Mouse (Mus musculus) embryo, embryonic 9.5 days (tissue): ENCODE data around the gene Cobll1.

Experiments
- DNase-seq: peaks from one replicate; pipeline ENCODE4 v3.0.0-alpha.2; 2017; ENCODE audit errors: extremely low spot score

Gene Cobll1

DNA sequence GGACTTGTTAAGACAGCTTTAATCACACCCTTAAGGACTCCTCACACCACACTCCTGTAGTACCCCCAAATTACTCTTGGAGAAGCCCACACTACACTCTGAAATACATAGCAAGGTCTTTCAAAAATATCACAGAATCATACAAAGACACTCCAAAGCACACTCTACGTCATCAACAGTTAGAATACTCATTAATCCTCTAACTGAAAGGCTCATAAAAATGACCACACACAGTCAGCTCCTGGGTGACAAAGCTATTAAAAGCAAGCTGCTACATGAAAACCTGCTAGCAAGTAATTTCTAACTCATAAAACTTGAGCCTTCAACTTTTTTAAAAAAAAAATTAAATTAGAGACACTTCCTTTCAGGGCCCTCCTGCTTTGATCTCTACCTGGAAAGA, 91.8 kb downstream of the Cobll1 start:
- DNase-seq: no peak

GRCm38 (mm10) chr2:65145421-65146117, 93.6 kb downstream of the Cobll1 start:
- peak; percentile 54 for DNase-seq

GRCm38 (mm10) chr2:65141093-65141661, 98.0 kb downstream of the Cobll1 start:
- DNase-seq: no peak

DNA sequence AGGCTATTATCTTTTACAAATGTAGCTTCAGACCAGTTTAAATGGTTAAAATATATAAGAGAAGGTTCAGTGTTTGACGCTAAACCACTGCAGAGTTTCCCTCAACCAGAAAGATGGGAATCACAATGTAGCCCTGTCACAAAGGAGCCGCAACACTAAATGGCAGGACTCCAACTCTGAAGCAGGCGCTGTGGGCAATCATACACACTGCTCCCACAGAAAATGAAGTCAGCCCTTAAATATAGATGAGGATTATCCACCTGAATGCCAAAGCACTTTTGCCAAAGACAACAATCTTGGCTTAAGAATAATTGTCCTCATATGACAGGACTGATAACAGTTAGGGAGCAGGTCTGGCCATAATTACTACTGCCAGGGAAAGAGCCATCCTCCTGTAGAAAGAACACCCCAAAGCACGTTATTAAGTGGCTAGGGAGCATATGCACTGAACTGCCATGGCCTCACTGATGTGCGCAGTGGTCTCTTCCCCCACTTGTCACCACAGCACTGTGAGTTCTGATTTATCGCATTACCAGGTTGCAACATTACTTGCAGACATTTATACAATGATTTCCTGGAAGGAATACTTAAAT, 98.8 kb downstream of the Cobll1 start:
- no peak for DNase-seq

DNA sequence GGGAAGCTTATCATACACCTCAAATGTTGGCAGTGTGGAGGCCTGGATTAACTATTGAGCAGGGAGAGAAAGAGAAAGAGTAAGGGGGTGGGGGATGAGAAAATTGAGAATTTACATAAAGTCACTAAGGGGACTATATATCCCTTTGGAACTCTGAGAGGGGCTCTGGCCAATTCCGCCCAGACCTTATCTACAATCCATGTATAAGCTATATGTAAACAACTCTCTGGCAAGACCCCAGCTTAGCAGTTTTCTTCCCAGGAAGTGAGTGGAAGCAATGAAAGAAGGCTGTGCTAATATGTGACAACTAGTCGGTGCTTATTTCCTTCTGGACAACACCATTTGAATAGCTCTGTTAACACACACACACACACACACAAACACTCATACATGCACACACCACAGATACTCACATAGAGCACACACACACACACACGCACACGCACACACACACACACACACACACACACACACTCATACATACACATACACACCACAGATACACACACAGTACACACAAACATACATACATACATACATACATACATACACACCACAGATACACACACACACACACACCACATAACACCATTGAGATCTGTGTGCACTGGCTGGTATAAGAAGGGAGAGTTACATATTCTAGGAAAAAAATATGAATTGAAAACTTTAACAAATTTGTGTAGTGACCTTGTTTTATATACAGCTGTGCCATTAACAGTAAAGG, 99.4 kb downstream of the Cobll1 start:
- DNase-seq: no peak

GRCm38 (mm10) chr2:65138992-65139391, 100.2 kb downstream of the Cobll1 start:
- no peak for DNase-seq

- no peak for DNase-seq
Measured at GRCm38 (mm10) chr2:65126141-65126783, 112.9 kb downstream of the Cobll1 start.

- no peak for DNase-seq
Measured at GRCm38 (mm10) chr2:65123702-65124101, 115.5 kb downstream of the Cobll1 start.

GRCm38 (mm10) chr2:65121435-65121834, 117.8 kb downstream of the Cobll1 start:
- DNase-seq: no peak

DNA sequence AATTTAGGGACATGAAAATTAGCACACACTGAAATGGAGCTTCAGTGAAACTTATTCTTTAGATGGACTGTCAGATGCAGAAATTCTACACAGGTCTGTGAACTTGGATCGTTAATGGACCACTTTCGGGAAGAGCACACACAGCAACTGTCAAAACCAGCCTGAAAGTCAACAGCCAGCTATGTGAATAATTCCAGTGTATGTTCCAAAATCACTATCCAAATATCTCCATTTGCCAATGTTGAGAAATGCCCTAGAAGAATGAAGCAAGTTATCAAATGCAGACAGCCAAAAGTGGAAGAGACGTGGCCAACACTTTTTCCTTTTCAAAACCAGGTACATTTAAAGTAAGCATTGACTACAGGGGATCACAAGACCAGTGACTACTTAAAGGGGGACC, 118.2 kb downstream of the Cobll1 start:
- no peak for DNase-seq

DNA sequence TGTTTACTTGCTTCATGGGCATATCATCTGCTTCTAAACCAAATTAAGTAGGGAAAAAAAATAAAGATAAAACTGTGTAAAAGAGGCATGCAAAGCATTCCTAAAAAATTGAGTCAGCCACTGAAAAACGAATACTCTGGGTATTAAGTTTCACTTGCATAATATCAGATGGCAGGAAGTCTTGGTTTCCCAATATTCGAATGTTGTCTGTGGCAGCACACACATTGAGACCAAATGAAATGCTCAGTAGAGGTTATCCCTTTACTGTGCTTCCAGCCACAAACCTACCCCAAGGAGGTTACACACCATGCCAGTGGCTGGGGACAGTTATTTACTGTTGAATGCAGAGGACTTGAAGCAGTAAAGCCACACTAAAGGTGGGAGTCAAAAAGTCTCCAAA, 119.1 kb downstream of the Cobll1 start:
- no peak for DNase-seq

DNA sequence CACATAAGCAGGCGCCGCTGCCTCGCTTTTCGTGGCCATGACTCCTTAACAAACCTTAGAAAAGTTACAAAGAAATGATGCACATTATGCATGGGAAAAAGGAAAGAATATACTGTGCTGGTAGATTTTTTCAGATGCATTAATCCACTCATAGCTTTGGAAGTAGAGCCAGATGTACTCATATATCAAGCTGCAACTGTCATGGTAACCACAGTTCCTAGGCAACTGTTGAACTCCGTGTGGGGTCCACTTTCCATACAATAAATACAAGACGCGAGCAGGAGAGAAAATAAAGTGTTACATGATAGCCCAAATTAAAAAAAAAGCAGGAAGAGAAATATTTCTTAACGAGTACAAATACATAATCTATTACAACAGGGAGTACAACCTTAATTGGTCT, 119.5 kb downstream of the Cobll1 start:
- DNase-seq: no peak

- no peak for DNase-seq
Measured at GRCm38 (mm10) chr2:65119076-65119475, 120.1 kb downstream of the Cobll1 start.

GRCm38 (mm10) chr2:65117859-65118258, 121.3 kb downstream of the Cobll1 start:
- no peak for DNase-seq

- no peak for DNase-seq
Measured at GRCm38 (mm10) chr2:65116428-65117125, 122.6 kb downstream of the Cobll1 start.

- no peak for DNase-seq
Measured at GRCm38 (mm10) chr2:65113191-65113590, 126.0 kb downstream of the Cobll1 start.

DNA sequence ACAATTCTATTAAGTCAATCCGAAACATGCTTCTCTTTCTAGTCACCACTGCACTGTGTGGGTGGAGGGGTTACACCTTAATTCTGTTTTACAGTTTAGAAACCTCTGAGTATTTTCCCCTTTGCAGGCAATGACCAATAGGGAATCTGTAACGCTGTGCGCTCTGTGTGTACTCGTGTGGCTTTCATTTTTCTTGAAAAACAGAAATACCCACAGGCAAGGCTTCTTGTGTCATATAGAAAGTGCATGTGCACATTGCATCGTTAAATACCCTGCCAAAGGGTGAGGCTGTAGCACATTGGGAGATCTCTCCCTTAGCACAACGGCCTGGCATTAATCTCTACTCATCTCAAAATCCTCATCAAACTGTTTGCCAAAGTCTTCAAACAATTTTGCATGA, 134.6 kb downstream of the Cobll1 start:
- no peak for DNase-seq

DNA sequence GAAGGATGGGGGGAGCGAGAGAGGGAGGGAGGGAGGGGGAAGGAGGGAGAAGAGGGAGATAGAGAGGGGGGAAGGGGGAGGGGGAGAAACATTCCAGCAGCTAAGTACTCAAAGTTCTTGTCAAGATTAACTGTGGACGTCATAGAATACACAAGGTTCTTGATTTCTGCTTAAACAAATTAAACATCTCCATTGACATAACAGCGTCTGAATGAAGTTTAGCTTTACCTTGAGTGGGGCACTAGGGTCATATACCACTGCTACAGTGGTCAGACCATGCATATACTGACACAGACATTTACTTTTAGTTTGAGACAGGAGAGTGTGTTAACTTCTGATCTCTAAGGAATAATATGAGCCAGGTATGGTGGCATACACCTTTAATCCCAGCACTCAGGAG, 135.4 kb downstream of the Cobll1 start:
- DNase-seq: no peak

- no peak for DNase-seq
Measured at GRCm38 (mm10) chr2:65101388-65101787, 137.8 kb downstream of the Cobll1 start.

DNA sequence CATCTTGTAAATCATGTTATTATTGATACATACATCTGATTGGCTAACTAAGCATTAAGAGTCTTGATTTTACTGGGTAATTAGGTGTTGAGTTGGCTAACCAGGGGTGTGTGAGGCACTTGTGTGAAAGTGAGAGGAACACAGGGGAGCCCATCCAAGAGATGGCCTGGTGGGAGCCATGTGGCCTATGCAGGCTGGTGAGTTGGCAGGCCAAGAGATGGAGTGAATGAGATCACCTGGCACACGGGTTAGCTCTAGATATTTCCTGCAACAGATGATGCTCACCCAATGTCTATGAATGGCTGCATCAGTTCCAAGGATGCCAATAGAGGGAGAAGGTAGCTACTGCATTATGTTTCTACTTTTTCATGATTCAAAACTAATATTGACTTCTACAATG, 139.2 kb downstream of the Cobll1 start:
- no peak for DNase-seq

GRCm38 (mm10) chr2:65095571-65095970, 143.6 kb downstream of the Cobll1 start:
- no peak for DNase-seq

DNA sequence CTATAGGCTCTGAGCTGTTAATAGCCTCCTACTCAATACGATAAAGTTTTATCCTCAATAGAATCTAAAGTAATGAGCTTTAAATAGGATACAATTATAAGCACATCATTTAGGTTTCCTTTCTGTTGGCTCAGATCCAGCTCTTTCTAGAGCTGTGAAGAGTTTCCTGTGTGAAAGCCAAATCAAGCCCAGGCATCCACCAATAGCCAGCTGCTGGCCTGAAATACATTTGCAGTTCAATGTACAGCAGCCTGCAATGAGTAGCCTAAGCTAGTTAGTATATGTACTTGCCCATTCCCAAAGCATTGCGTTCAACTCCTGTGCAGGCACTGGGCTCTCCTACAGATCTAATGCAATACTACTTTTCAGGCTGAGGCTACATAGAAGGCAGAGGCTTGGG, 145.2 kb downstream of the Cobll1 start:
- no peak for DNase-seq
